Mouse (Mus musculus): ENCODE measurements around the gene Gm6890. TPM values are rescaled to one million over a fixed set of nuclear protein-coding genes. Genes with fewer than 3 reads are reported as not detected.
"Not testable (repeated sequence)": the region's sequence is repeated elsewhere in the genome, so short reads cannot be mapped to it uniquely, and the experiment has no call there.

Gene Gm6890
- polyA plus RNA-seq (2014; fragmentation: Nextera tagmentation; extraction: Ambion mirVana), result not detected in 2 replicates

GRCm38 (mm10) chrX:74740627-74741026 lies at the start of gene Gm6890:
TSS of gene Gm6890 (plus strand) at chrX:74740927.
- not testable (repeated sequence) for H3K4me2 ChIP-seq; DNase-seq (ENCODE audit: low spot score, missing footprints); ATAC-seq (ENCODE audit: low FRiP score); H3K9ac ChIP-seq (ENCODE audit: low read length); H3K4me3 ChIP-seq (ENCODE audit: low read depth, low read length); H3K9me3 ChIP-seq (ENCODE audit: control insufficient read depth, low read length); H3K27ac ChIP-seq (ENCODE audit: low read depth, low read length); H3K27me3 ChIP-seq (ENCODE audit: control insufficient read depth, insufficient read depth, low read length); H3K4me1 ChIP-seq (ENCODE audit: control insufficient read depth, insufficient read depth, low read length); H3K36me3 ChIP-seq (ENCODE audit: control insufficient read depth, insufficient read depth, low read length)
- whole genome bisulfite sequencing, result 93% methylated on average over 8 of the region's 9 CpGs

GRCm38 (mm10) chrX:74726195-74726594 lies 14.5 kb upstream of the Gm6890 start:
- not testable (repeated sequence) for H3K27ac ChIP-seq (ENCODE audit: low read depth, low read length); H3K4me3 ChIP-seq (ENCODE audit: low read depth, low read length); H3K27me3 ChIP-seq (ENCODE audit: control insufficient read depth, insufficient read depth, low read length); H3K9me3 ChIP-seq (ENCODE audit: control insufficient read depth, low read length); H3K4me2 ChIP-seq; H3K9ac ChIP-seq (ENCODE audit: low read length); ATAC-seq (ENCODE audit: low FRiP score); H3K36me3 ChIP-seq (ENCODE audit: control insufficient read depth, insufficient read depth, low read length); DNase-seq (ENCODE audit: low spot score, missing footprints); H3K4me1 ChIP-seq (ENCODE audit: control insufficient read depth, insufficient read depth, low read length)
- 91% methylated on average over 4 of the region's 10 CpGs for WGBS

GRCm38 (mm10) chrX:74770715-74771114 lies 30.0 kb downstream of the Gm6890 start:
- not testable (repeated sequence) for DNase-seq (ENCODE audit: low spot score, missing footprints)

More at GRCm38 (mm10) chrX:74770715-74771114, 30.0 kb downstream of the Gm6890 start:
- H3K9me3 ChIP-seq (ENCODE audit: control insufficient read depth, low read length); H3K27ac ChIP-seq (ENCODE audit: low read depth, low read length); ATAC-seq (ENCODE audit: low FRiP score); H3K27me3 ChIP-seq (ENCODE audit: control insufficient read depth, insufficient read depth, low read length); H3K4me1 ChIP-seq (ENCODE audit: control insufficient read depth, insufficient read depth, low read length); H3K36me3 ChIP-seq (ENCODE audit: control insufficient read depth, insufficient read depth, low read length); H3K4me2 ChIP-seq; H3K4me3 ChIP-seq (ENCODE audit: low read depth, low read length); H3K9ac ChIP-seq (ENCODE audit: low read length): not testable (repeated sequence)
- WGBS, result no CpG with 5 or more reads among the region's 1 CpGs

Other genes starting within 250 kb of the Gm6890 start
- not detected in 2 replicates for gene Olfr1326-ps1, start 166.0 kb upstream of the Gm6890 start, polyA plus RNA-seq (2014; fragmentation: Nextera tagmentation; extraction: Ambion mirVana)
- gene Olfr1325, start 148.2 kb upstream of the Gm6890 start, polyA plus RNA-seq (2014; fragmentation: Nextera tagmentation; extraction: Ambion mirVana), result not detected in 2 replicates
- not detected in 2 replicates for gene Gm5640, start 95.3 kb upstream of the Gm6890 start, polyA plus RNA-seq (2014; fragmentation: Nextera tagmentation; extraction: Ambion mirVana)
- gene Gm5936, start 96.3 kb downstream of the Gm6890 start, polyA plus RNA-seq (2014; fragmentation: Nextera tagmentation; extraction: Ambion mirVana), result 0.14 TPM in 1 of 2 replicates, not detected in the other

Measured in midbrain, embryonic 11.5 days (tissue).